Mouse (Mus musculus) bone marrow macrophage, adult 2 months (primary cell): ENCODE measurements around the gene Igsf21.

ENCODE experiments used
- CTCF ChIP-seq: IDR thresholded peaks from 2 replicates; pipeline ENCODE4 v1.5.1; 2012; ENCODE audit warnings: low read depth, mild to moderate bottlenecking, low read length, moderate library complexity
- POLR2A ChIP-seq: IDR thresholded peaks from 2 replicates; pipeline ENCODE4 v1.6.1; 2012; ENCODE audit warnings: mild to moderate bottlenecking, low read depth, low read length, borderline replicate concordance

DNA sequence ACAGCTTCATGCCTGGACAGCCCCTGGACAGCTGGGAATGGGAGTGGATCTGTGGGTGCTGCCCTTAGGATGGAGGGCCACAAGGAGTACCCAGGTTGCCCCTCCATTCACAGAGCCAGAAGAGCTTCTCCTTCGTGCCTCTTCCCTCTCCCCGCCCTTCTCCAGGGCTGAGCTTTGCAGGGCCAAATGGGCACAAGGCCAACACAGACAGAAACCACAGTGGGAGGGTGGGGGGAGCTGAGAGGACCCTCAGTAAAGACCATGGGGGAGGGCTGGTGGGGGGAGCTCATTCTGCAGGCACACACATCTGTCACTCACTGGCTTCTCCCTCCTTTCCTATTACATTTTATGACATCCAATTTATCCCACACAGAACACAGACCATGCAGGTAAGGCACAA lies 151.7 kb downstream of the Igsf21 start:
- TF ChIP-seq CTCF, result no peak
- no peak for TF ChIP-seq POLR2A
